Mouse (Mus musculus) left cerebral cortex, adult 11 months (tissue): ENCODE results near the gene Ndufa5.

Source experiments
- DNase-seq: peaks from one replicate; pipeline ENCODE4 v3.0.0; 2022; ENCODE audit warnings: low spot score

Gene Ndufa5

GRCm38 (mm10) chr6:24527155-24528063 is at the start of gene Ndufa5:
Ndufa5 (minus strand) TSS chr6:24528013.
- peak; percentile 87 for DNase-seq

- DNase-seq = no peak
Observed at GRCm38 (mm10) chr6:24573319-24573718, 45.5 kb upstream of the Ndufa5 start.

DNA sequence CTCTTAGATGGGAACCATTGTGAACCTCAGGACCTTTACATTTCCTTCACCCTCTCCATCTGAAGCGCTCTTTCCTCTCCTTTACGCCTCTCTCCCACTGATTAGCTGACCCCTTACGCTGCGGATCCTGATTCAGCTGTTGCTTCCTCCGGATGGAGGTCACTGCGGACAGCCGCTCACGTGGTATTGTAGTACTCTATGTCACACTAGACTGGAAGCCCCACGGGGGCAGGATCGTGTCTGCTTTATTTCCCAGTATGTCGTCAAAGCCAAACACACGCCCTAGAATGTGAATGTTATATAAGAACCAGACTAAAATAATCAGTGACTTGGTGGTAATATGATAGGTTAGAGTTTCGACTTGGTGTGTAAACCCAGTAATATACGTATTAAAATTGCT is 44.6 kb upstream of the Ndufa5 start:
- DNase-seq = no peak

GRCm38 (mm10) chr6:24571126-24571525 is 43.3 kb upstream of the Ndufa5 start:
- no peak for DNase-seq

GRCm38 (mm10) chr6:24570278-24570677 is 42.5 kb upstream of the Ndufa5 start:
- DNase-seq = no peak

GRCm38 (mm10) chr6:24569711-24570110 is 41.9 kb upstream of the Ndufa5 start:
- no peak for DNase-seq

DNA sequence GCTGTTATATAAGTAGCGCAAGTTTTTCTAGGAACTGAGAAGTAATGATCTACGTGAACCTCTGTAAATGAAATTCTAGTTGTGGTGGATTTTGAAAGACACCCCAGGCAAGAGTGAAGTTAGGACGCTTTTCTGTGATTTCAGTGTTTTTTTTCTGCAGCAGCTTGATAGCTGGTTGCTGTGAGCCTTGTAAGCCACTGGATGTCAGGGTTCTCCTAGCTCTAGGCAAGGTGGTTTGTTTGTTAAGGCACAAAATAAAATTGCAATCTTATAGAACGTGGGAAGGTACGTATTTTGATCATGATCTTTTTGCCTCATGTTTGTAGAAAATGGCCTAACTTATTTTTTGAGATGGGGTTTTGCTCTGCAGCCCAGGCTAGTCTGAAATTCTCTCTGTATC is 41.1 kb upstream of the Ndufa5 start:
- no peak for DNase-seq

DNA sequence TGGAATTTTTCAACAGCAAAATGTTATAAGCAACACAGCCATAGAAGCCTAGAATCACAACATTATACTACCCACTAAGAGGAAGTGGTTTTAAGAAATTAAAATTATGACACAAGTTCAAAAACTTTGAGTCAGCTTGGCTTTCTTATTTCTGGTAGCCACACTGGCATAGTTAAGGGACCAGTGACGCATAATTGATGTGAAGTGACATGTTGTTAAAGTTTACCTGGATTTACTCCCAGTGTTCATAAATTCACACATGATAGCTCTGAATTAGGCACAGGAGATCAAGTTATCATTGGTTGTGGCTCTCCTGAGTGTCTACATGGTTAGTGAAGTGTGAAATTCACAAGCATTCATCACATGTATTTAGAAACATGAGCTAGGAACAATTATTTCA is 37.1 kb upstream of the Ndufa5 start:
- DNase-seq = no peak

- DNase-seq = no peak
Observed at GRCm38 (mm10) chr6:24564081-24564480, 36.3 kb upstream of the Ndufa5 start.

GRCm38 (mm10) chr6:24555488-24555887 is 27.7 kb upstream of the Ndufa5 start:
- DNase-seq = no peak

- no peak for DNase-seq
Observed at GRCm38 (mm10) chr6:24554427-24555086, 26.7 kb upstream of the Ndufa5 start.

GRCm38 (mm10) chr6:24552046-24552445 is 24.2 kb upstream of the Ndufa5 start:
- no peak for DNase-seq

- no peak for DNase-seq
Observed at GRCm38 (mm10) chr6:24549801-24550200, 22.0 kb upstream of the Ndufa5 start.

- DNase-seq = no peak
Observed at GRCm38 (mm10) chr6:24546716-24547420, 19.1 kb upstream of the Ndufa5 start.

- no peak for DNase-seq
Observed at GRCm38 (mm10) chr6:24543119-24543591, 15.3 kb upstream of the Ndufa5 start.

DNA sequence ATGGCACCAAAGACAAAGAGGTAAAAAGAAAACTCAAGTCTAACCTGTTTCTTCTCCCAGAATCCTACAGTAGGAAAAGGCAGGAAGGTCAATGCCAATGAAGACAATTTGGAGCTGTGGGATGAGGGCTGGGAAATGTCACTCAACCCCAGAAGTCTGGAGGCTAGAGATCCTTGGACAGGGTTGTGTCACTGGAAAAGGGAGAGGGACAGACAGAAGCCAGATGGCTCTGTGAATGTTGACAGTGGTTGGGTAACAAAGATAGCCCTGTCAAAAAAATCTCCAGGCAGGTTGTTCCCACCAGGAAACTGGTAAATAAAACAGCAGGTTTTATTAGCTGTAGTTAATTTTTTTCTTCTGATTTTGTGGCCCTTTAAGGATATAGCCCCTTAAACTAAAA is 14.6 kb upstream of the Ndufa5 start:
- DNase-seq = no peak

DNA sequence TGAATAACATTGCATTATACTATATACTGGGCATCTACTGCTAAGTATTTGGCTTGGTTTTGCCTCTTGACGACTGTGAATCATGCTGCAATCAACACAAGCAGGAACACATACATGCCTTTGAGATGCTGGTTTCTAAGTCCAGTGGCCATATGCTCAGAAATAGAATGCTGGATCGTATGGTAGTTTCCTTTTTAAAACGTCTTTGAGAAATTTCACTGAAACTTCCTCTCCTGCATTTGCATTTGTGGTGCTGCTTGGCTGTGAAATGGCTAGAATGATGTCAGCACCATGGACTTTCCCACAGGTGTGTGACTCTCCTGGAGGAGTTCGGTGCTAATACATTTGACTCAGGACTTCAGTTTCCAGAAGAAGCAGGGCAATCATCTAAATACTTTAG is 12.3 kb upstream of the Ndufa5 start:
- DNase-seq = no peak

DNA sequence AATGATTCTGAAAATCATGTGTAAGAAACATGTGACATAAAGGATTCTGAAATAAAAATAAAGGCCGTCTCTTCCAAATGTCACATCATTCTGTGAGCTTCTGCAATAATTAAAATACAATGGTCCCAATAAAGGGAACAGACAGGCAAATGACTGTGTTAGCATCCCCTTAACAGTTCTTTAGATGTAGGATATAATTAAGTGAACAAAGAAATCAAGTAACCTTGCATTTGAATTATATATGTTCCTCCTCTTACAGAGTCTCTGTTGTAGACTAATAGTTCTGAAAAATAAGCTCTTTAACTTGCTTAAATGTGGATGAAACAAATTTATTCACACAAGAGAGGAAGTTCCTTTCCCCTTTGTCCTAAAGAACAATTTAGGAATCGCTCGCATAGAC is 10.6 kb upstream of the Ndufa5 start:
- no peak for DNase-seq

- no peak for DNase-seq
Observed at GRCm38 (mm10) chr6:24532804-24533203, 5.0 kb upstream of the Ndufa5 start.

DNA sequence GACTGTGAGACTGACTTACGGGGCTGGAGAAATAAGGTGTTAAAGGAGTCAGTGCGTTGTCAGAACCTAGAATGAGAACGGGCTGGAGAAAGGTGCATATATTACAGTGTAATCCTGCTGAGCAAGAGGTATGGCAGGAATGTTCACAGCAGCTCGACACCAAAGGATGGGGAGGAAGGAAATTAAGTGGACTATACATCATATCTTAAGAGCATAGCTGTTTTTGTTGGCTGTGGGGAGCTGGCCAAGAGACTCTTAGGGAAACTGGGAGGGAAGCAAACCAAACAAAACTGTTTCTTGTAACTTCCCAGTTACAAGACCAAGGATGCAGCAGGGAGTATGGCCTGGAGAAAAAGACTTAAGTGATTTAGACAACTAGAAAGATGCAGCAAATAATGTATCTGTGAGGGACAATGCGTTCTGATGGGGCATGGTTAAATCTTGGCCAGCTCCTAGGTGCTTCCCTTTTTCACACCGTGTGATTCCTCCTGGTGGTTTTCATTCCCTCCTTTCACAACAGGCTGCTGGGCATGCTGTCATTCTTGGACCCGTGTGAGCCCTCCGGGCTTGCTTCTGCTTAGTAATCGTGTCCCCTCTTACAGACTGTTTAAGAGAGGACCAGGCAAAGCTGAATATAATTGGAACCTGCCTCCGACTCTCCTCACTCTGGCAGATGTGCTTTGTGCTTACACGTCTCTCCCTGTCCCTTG is 3.1 kb upstream of the Ndufa5 start:
- no peak for DNase-seq

GRCm38 (mm10) chr6:24530166-24530565 is 2.4 kb upstream of the Ndufa5 start:
- DNase-seq = no peak

GRCm38 (mm10) chr6:24528064-24528243 is 141 bp upstream of the Ndufa5 start, which contains the start of gene Asb15:
Asb15 (plus strand) TSS chr6:24528144.
- no peak for DNase-seq
